Mouse (Mus musculus) hindbrain, postnatal 0 days (tissue): ENCODE measurements around the gene Eef1akmt4. TPM values are rescaled to one million over a fixed set of nuclear protein-coding genes. Genes with fewer than 3 reads are reported as not detected.

ENCODE experiments used
- ATAC-seq: fragments of 200-750 bp; cut with Nextera tagmentation; 2 replicates; pipeline ENCODE4 v1.8.0; 2017; ENCODE audit warnings: mild to moderate bottlenecking, moderate TSS enrichment, moderate library complexity
- DNase-seq: peaks from one replicate; pipeline ENCODE4 v3.0.0-alpha.2; 2015; ENCODE audit warnings: low spot score
- H3K27ac ChIP-seq: fragments of 300-500 bp; sonication (generic); 2 replicates; pipeline ENCODE4 v1.5.1; 2014; ENCODE audit warnings: mild to moderate bottlenecking
- H3K27me3 ChIP-seq: fragments of 300-500 bp; sonication (generic); 2 replicates; pipeline ENCODE4 v1.6.1; 2014; ENCODE audit warnings: low read length, mixed read lengths; ENCODE audit not compliant: insufficient read depth
- H3K36me3 ChIP-seq: fragments of 300-500 bp; sonication (generic); 2 replicates; pipeline ENCODE4 v1.6.1; 2014; ENCODE audit warnings: low read length, mixed read lengths; ENCODE audit not compliant: insufficient read depth
- H3K4me1 ChIP-seq: fragments of 300-500 bp; sonication (generic); 2 replicates; pipeline ENCODE4 v1.6.1; 2014; ENCODE audit warnings: antibody characterized with exemption, low read length, mixed read lengths; ENCODE audit not compliant: insufficient read depth
- H3K4me2 ChIP-seq: fragments of 300-500 bp; sonication (generic); 2 replicates; pipeline ENCODE4 v1.6.1; 2014; ENCODE audit warnings: low read depth, mild to moderate bottlenecking, low read length, moderate library complexity, mixed read lengths
- H3K4me3 ChIP-seq: fragments of 300-500 bp; sonication (generic); 2 replicates; pipeline ENCODE4 v1.5.1; 2014; ENCODE audit warnings: low read length
- H3K9ac ChIP-seq: fragments of 300-500 bp; sonication (generic); replicated peaks from 2 replicates; pipeline ENCODE4 v1.6.1; 2014; ENCODE audit warnings: mild to moderate bottlenecking, low read length, moderate library complexity, mixed read lengths
- H3K9me3 ChIP-seq: fragments of 300-500 bp; sonication (generic); 2 replicates; pipeline ENCODE4 v1.6.1; 2016; ENCODE audit warnings: low read length, mixed read lengths
- CTCF ChIP-seq: IDR thresholded peaks from 2 replicates; pipeline ENCODE4 v1.5.1; 2016; ENCODE audit warnings: antibody characterized with exemption, control low read depth, low read depth
- WGBS: fragments of 180-500 bp; shearing (Covaris S2); extraction: QIAGEN DNeasy Blood & Tissue Kit; methylation state at CpG from one replicate; pipeline ENCODE4 v1.1.7; 2014; 5-methylcytosine and 5-hydroxymethylcytosine counted together
- polyA plus RNA-seq: library from polyadenylated mRNA; unstranded; fragments of >200 nt; fragmentation: Nextera tagmentation; extraction: Ambion mirVana; gene quantifications from 2 replicates; pipeline ENCODE4 v1.2.1, GENCODE M21; 2015
- total RNA-seq: library from RNA; depleted of rRNA; stranded (reverse); fragments of >200 nt; gene quantifications from 2 replicates; pipeline ENCODE4 v1.2.3, GENCODE M21; 2014

Gene Eef1akmt4
- total and polyA plus RNA-seq, 2 experiments from 2014 or later = 5.6 to 6.4 TPM

- 1% methylated on average over 61 of the region's 83 CpGs for WGBS
- no peaks in the 10 kb centered on the region for H3K36me3 ChIP-seq
Observed at GRCm38 (mm10) chr16:20619541-20620398, 8.4 kb downstream of the Eef1akmt4 start.

GRCm38 (mm10) chr16:20620399-20620735 is 9.0 kb downstream of the Eef1akmt4 start:
- H3K36me3 ChIP-seq = no peaks in the 10 kb centered on the region
- H3K9me3 ChIP-seq = no peaks in the 10 kb centered on the region
- WGBS = 1% methylated on average over 9 of the region's 9 CpGs
- H3K4me1 ChIP-seq = peaks cover 8% of the 10 kb centered on the region; the same call in 1 of the 2 replicates
- H3K27ac ChIP-seq = peak overlapping the region; percentile 94
- peak; percentile 35 for DNase-seq
- ATAC-seq = peak; percentile 8; the same call in 1 of the 2 replicates
- H3K27me3 ChIP-seq = no peaks in the 10 kb centered on the region
- H3K4me3 ChIP-seq = peak overlapping the region; percentile 84
- H3K9ac ChIP-seq = peak overlapping the region; percentile 70
- TF ChIP-seq CTCF = no peak
- peak overlapping the region; percentile 88 for H3K4me2 ChIP-seq

More at GRCm38 (mm10) chr16:20619541-20620398, 8.4 kb downstream of the Eef1akmt4 start:
- peak; percentile 21 for ATAC-seq
- DNase-seq = peak; percentile 56
- Histone ChIP-seq H3K9ac (peak overlapping the region; percentile 70), H3K27ac (peak overlapping the region; percentile 94), H3K9me3 (no peaks in the 10 kb centered on the region), H3K4me3 (peak overlapping the region; percentile 84), H3K4me1 (peaks cover 8% of the 10 kb centered on the region; the same call in 1 of the 2 replicates), H3K4me2 (peak overlapping the region; percentile 88), H3K27me3 (no peaks in the 10 kb centered on the region)
- no peak for TF ChIP-seq CTCF

GRCm38 (mm10) chr16:20620751-20621190 is 9.4 kb downstream of the Eef1akmt4 start:
- H3K27ac ChIP-seq = peak overlapping the region; percentile 94
- H3K4me1 ChIP-seq = peaks cover 8% of the 10 kb centered on the region; the same call in 1 of the 2 replicates
- no peaks in the 10 kb centered on the region for H3K36me3 ChIP-seq
- TF ChIP-seq CTCF = no peak
- no peaks in the 10 kb centered on the region for H3K9me3 ChIP-seq
- no peak for DNase-seq
- no peak; the same call in 1 of the 2 replicates for ATAC-seq
- H3K9ac ChIP-seq = peak overlapping the region; percentile 70
- no peaks in the 10 kb centered on the region for H3K27me3 ChIP-seq
- H3K4me2 ChIP-seq = peak overlapping the region; percentile 88
- WGBS = under 1% methylated on average over 32 of the region's 32 CpGs
- peak overlapping the region; percentile 84 for H3K4me3 ChIP-seq

GRCm38 (mm10) chr16:20621191-20621990 is 10.0 kb downstream of the Eef1akmt4 start, which contains the start of gene Camk2n2:
Gene Camk2n2 (minus strand): TSS chr16:20621287.
- TF ChIP-seq CTCF = no peak
- H3K9me3 ChIP-seq = no peaks in the 10 kb centered on the region
- peak within 1 kb of the TSS; percentile 88 for H3K4me2 ChIP-seq
- H3K4me1 ChIP-seq = peaks cover 8% of the 10 kb centered on the region; the same call in 1 of the 2 replicates
- H3K4me3 ChIP-seq = peak within 1 kb of the TSS; percentile 84
- DNase-seq = peak; percentile 73
- H3K36me3 ChIP-seq = no peaks in the 10 kb centered on the region
- no peaks in the 10 kb centered on the region for H3K27me3 ChIP-seq
- peak; percentile 64 for ATAC-seq
- peak within 1 kb of the TSS; percentile 94 for H3K27ac ChIP-seq
- 2% methylated on average over 75 of the region's 92 CpGs for WGBS
- peak within 1 kb of the TSS; percentile 70 for H3K9ac ChIP-seq

- no peaks in the 10 kb centered on the region for H3K36me3 ChIP-seq
- no peak for TF ChIP-seq CTCF
- peak overlapping the region; percentile 70 for H3K9ac ChIP-seq
- peaks cover 8% of the 10 kb centered on the region; the same call in 1 of the 2 replicates for H3K4me1 ChIP-seq
- no peaks in the 10 kb centered on the region for H3K9me3 ChIP-seq
- peak overlapping the region; percentile 94 for H3K27ac ChIP-seq
- H3K27me3 ChIP-seq = no peaks in the 10 kb centered on the region
- ATAC-seq (peak; percentile 78), DNase-seq (peak; percentile 87)
- H3K4me2 ChIP-seq = peak overlapping the region; percentile 88
- peak overlapping the region; percentile 84 for H3K4me3 ChIP-seq
- WGBS = under 1% methylated on average over 34 of the region's 37 CpGs
Observed at GRCm38 (mm10) chr16:20621991-20622685, 10.7 kb downstream of the Eef1akmt4 start.

- no peak overlapping the region for H3K4me3 ChIP-seq
- 34% methylated on average over 2 of the region's 2 CpGs for WGBS
- DNase-seq (no peak), ATAC-seq (no peak)
- H3K27ac ChIP-seq = peak overlapping the region; percentile 94; the same call in 1 of the 2 replicates
- no peaks in the 10 kb centered on the region for H3K27me3 ChIP-seq
- peaks cover 8% of the 10 kb centered on the region; the same call in 1 of the 2 replicates for H3K4me1 ChIP-seq
- H3K9me3 ChIP-seq = no peaks in the 10 kb centered on the region
- no peaks in the 10 kb centered on the region for H3K36me3 ChIP-seq
- H3K9ac ChIP-seq = 0 out of 2 replicates have a peak overlapping the region, but pooled peaks have one; percentile 70
- TF ChIP-seq CTCF = no peak
- H3K4me2 ChIP-seq = peak overlapping the region; percentile 88
Observed at GRCm38 (mm10) chr16:20623211-20623610, 11.8 kb downstream of the Eef1akmt4 start.
